Mouse (Mus musculus) retina, postnatal 7 days (tissue): ENCODE measurements around the gene Filip1l.

Source experiments
- DNase-seq: peaks from one replicate; pipeline ENCODE4 v3.0.0-alpha.2; 2012; ENCODE audit warnings: low read depth, low spot score

The Filip1l gene

GRCm38 (mm10) chr16:57433671-57434070, 80.8 kb downstream of the Filip1l start:
- no peak for DNase-seq

GRCm38 (mm10) chr16:57434640-57435039, 81.7 kb downstream of the Filip1l start:
- no peak for DNase-seq

GRCm38 (mm10) chr16:57437523-57438287, 84.8 kb downstream of the Filip1l start:
- no peak for DNase-seq

- no peak for DNase-seq
Measured at GRCm38 (mm10) chr16:57438288-57438685, 85.4 kb downstream of the Filip1l start.

- no peak for DNase-seq
Measured at GRCm38 (mm10) chr16:57439206-57439605, 86.3 kb downstream of the Filip1l start.

GRCm38 (mm10) chr16:57440706-57441437, 88.0 kb downstream of the Filip1l start:
- DNase-seq: no peak

- DNase-seq: no peak
Measured at GRCm38 (mm10) chr16:57445096-57446094, 92.5 kb downstream of the Filip1l start.

- DNase-seq: peak; percentile 40
Measured at GRCm38 (mm10) chr16:57453009-57453408, 100.1 kb downstream of the Filip1l start.

- DNase-seq: no peak
Measured at GRCm38 (mm10) chr16:57454106-57454763, 101.3 kb downstream of the Filip1l start.

- no peak for DNase-seq
Measured at GRCm38 (mm10) chr16:57455573-57455972, 102.7 kb downstream of the Filip1l start.

GRCm38 (mm10) chr16:57456003-57456402, 103.1 kb downstream of the Filip1l start:
- no peak for DNase-seq

- no peak for DNase-seq
Measured at GRCm38 (mm10) chr16:57465386-57465913, 112.6 kb downstream of the Filip1l start.

- DNase-seq: no peak
Measured at GRCm38 (mm10) chr16:57469301-57469700, 116.4 kb downstream of the Filip1l start.

GRCm38 (mm10) chr16:57469869-57470268, 117.0 kb downstream of the Filip1l start:
- DNase-seq: no peak

GRCm38 (mm10) chr16:57470286-57470830, 117.5 kb downstream of the Filip1l start:
- DNase-seq: no peak

- no peak for DNase-seq
Measured at GRCm38 (mm10) chr16:57471071-57471470, 118.2 kb downstream of the Filip1l start.

GRCm38 (mm10) chr16:57473415-57474085, 120.7 kb downstream of the Filip1l start:
- no peak for DNase-seq

GRCm38 (mm10) chr16:57478451-57478850, 125.6 kb downstream of the Filip1l start:
- no peak for DNase-seq

GRCm38 (mm10) chr16:57479776-57480175, 126.9 kb downstream of the Filip1l start:
- DNase-seq: peak; percentile 5

GRCm38 (mm10) chr16:57482264-57482663, 129.4 kb downstream of the Filip1l start:
- no peak for DNase-seq
